ENCODE assay signal across 27 mouse cellular contexts in genomic region chr8:109681535-109681934, GRCm38 (mm10). TPM values are rescaled to one million over a fixed set of nuclear protein-coding genes. Genes with fewer than 3 reads are reported as not detected.
DNase-seq lines count a peak whose midpoint lies in the region; ATAC-seq and TF ChIP-seq lines count a peak whose summit lies in the region.
"Had no signal": no experiment of that assay in that cellular context is flagged by ENCODE, and none has a peak within 500 bp of the region (broad histone marks: within the 10 kb centered on the region; RNA-seq: fewer than 3 reads in every experiment).

No protein-coding gene starts in this region.

- peak; percentile 43 for DNase-seq in kidney, adult 2 months
- no peak for DNase-seq in kidney, adult 18-20 months
- peak; percentile 8 for DNase-seq in kidney, postnatal 0 days (ENCODE audit: low spot score)
- peak; percentile 43 for DNase-seq in Patski (ENCODE audit: low read depth, low spot score)
- no peak for DNase-seq in gastrocnemius, postnatal 36 days
- no peak for DNase-seq in urinary bladder, adult 18-20 months (ENCODE audit: low spot score in 2 of 2)
- DNase-seq: adrenal gland, adult 2 months; adrenal gland, postnatal 10 days; adrenal gland, postnatal 25 days; B cell, adult 2 months; cerebellum, adult 11-12 months; cerebellum, adult 2 months; cerebellum, adult 9-10 months; cerebellum, postnatal 10 days; cerebellum, postnatal 25 days had no signal

- H3K4me2 ChIP-seq in kidney, postnatal 0 days (ENCODE audit: low read length): no peak overlapping the region
- no peak overlapping the region for H3K4me2 ChIP-seq in kidney, embryonic 15.5 days
- H3K4me2 ChIP-seq: embryonic facial prominence, embryonic 13.5 days; embryonic facial prominence, embryonic 15.5 days; forebrain, embryonic 12.5 days had no signal

- no peaks in the 10 kb centered on the region for H3K9me3 ChIP-seq in kidney, postnatal 0 days (replicated peaks; ENCODE audit: low read length)
- no peaks in the 10 kb centered on the region for H3K9me3 ChIP-seq in kidney, embryonic 15.5 days (replicated peaks)
- H3K9me3 ChIP-seq: embryonic facial prominence, embryonic 13.5 days; embryonic facial prominence, embryonic 15.5 days; forebrain, embryonic 10.5 days; forebrain, embryonic 12.5 days; G1E had no signal

- no peak for TF ChIP-seq POLR2A in kidney, adult 2 months (IDR thresholded peaks at IDR 0.05; ENCODE audit: low read depth, low read length)

- POLR2A ChIA-PET in Patski (lab: Charles Lee): interaction anchor here (0.9 kb wide), 1 partner anchor 13 kb away, joined by 3 read pairs; no protein-coding TSS in a partner anchor

- intact Hi-C loops in gastrocnemius, postnatal 36 days (cut with DNase I): no loop called here

- peaks cover 13% of the 10 kb centered on the region for H3K4me1 ChIP-seq in kidney, adult 2 months (ENCODE audit: control insufficient read depth, insufficient read depth, low read length)
- no peaks in the 10 kb centered on the region for H3K4me1 ChIP-seq in kidney, postnatal 0 days (replicated peaks; ENCODE audit: insufficient read depth, low read length)
- peaks cover 2% of the 10 kb centered on the region for H3K4me1 ChIP-seq in kidney, embryonic 15.5 days
- H3K4me1 ChIP-seq: embryonic facial prominence, embryonic 15.5 days; forebrain, embryonic 10.5 days; forebrain, embryonic 12.5 days had no signal

- peaks cover 72% of the 10 kb centered on the region for H3K79me2 ChIP-seq in macrophage (ENCODE audit: inconsistent target)

- CTCF ChIA-PET in Patski (lab: Charles Lee): interaction anchor here (1.2 kb wide), 1 partner anchor 25 kb away, joined by 3 read pairs; no protein-coding TSS in a partner anchor

- no peak overlapping the region for H3K4me3 ChIP-seq in kidney, adult 2 months (ENCODE audit: insufficient read depth, low read depth, low read length)
- H3K4me3 ChIP-seq in kidney, postnatal 0 days (replicated peaks; ENCODE audit: low read depth, low read length): no peak overlapping the region
- no peak overlapping the region for H3K4me3 ChIP-seq in kidney, embryonic 15.5 days (replicated peaks)
- H3K4me3 ChIP-seq in macrophage (ENCODE audit: inconsistent target): no peak overlapping the region
- H3K4me3 ChIP-seq: embryonic facial prominence, embryonic 13.5 days; embryonic facial prominence, embryonic 15.5 days; erythroblast, embryonic 14.5 days; forebrain, embryonic 10.5 days; forebrain, embryonic 12.5 days had no signal

- no peaks in the 10 kb centered on the region for H3K27me3 ChIP-seq in kidney, adult 2 months (replicated peaks; ENCODE audit: control insufficient read depth, insufficient read depth, low read length)
- no peaks in the 10 kb centered on the region for H3K27me3 ChIP-seq in kidney, postnatal 0 days (ENCODE audit: insufficient read depth, low read length)
- no peaks in the 10 kb centered on the region for H3K27me3 ChIP-seq in kidney, embryonic 15.5 days
- H3K27me3 ChIP-seq in Patski: no peaks in the 10 kb centered on the region
- H3K27me3 ChIP-seq: CH12.LX; embryonic facial prominence, embryonic 13.5 days; embryonic facial prominence, embryonic 15.5 days; forebrain, embryonic 12.5 days had no signal

- WGBS in kidney, adult 2 months: 35% methylated on average over 3 of the region's 3 CpGs
- WGBS in kidney, postnatal 0 days: 64% methylated on average over 3 of the region's 3 CpGs
- WGBS in kidney, embryonic 15.5 days: 76% methylated on average over 3 of the region's 3 CpGs
- WGBS in macrophage (ENCODE audit: missing documents): 58% methylated on average over 3 of the region's 3 CpGs

- no peak for TF ChIP-seq CTCF in kidney, adult 2 months (conservative IDR thresholded peaks at IDR 0.05; ENCODE audit: insufficient read depth, insufficient read length, low read depth, low read length)
- TF ChIP-seq CTCF in kidney, postnatal 0 days (IDR thresholded peaks at IDR 0.05; ENCODE audit: low read depth): no peak
- TF ChIP-seq CTCF in Patski (IDR thresholded peaks at IDR 0.05): no peak

- peaks cover 15% of the 10 kb centered on the region for H3K36me3 ChIP-seq in kidney, adult 2 months (ENCODE audit: control insufficient read depth, insufficient read depth, low read length)
- peaks cover 41% of the 10 kb centered on the region for H3K36me3 ChIP-seq in kidney, postnatal 0 days (ENCODE audit: insufficient read depth, low read length)
- H3K36me3 ChIP-seq in kidney, embryonic 15.5 days: peaks cover 69% of the 10 kb centered on the region
- peaks cover 46% of the 10 kb centered on the region for H3K36me3 ChIP-seq in macrophage (ENCODE audit: inconsistent target)

- H3K27ac ChIP-seq in kidney, adult 2 months (ENCODE audit: insufficient read depth, low read depth, low read length): 0 out of 2 replicates have a peak overlapping the region, but pooled peaks have one; percentile 41
- H3K27ac ChIP-seq in kidney, postnatal 0 days: no peak overlapping the region
- no peak overlapping the region for H3K27ac ChIP-seq in kidney, embryonic 15.5 days
- peak overlapping the region; percentile 84 for H3K27ac ChIP-seq in macrophage
- H3K27ac ChIP-seq: embryonic facial prominence, embryonic 13.5 days; embryonic facial prominence, embryonic 15.5 days; forebrain, embryonic 10.5 days; forebrain, embryonic 12.5 days had no signal

- ATAC-seq in kidney, postnatal 0 days (replicated peaks; ENCODE audit: low FRiP score, low read depth): no peak
- ATAC-seq in kidney, embryonic 15.5 days (replicated peaks; ENCODE audit: low FRiP score): no peak
- peak; percentile 72 for ATAC-seq in Patski
- ATAC-seq: CD4-positive, CD25-positive, alpha-beta regulatory T cell, adult 4 months; forebrain, embryonic 14.5 days; forebrain, embryonic 16.5 days had no signal

- in situ Hi-C loops in Patski (cut with MboI; ENCODE audit: low pct_unique_long_range_greater_than_20kb): no loop called here

- no peak overlapping the region for H3K9ac ChIP-seq in kidney, postnatal 0 days (ENCODE audit: low read depth, low read length)
- H3K9ac ChIP-seq in kidney, embryonic 15.5 days: no peak overlapping the region
- H3K9ac ChIP-seq: embryonic facial prominence, embryonic 13.5 days; embryonic facial prominence, embryonic 15.5 days; forebrain, embryonic 12.5 days had no signal

RNA-seq across cellular contexts. Expression of gene Ist1, which starts 11.5 kb away (rescaled TPM):
- 49.5 and 54.0 TPM in 2 replicates for polyA plus RNA-seq in kidney, adult 2 months (2012; rRNA removed)
- 123 and 134 TPM in 2 replicates for polyA plus RNA-seq in kidney, postnatal 0 days (2015; fragmentation: Nextera tagmentation; extraction: Ambion mirVana)
- 136 and 141 TPM in 2 replicates for polyA plus RNA-seq in kidney, embryonic 15.5 days (2015; fragmentation: Nextera tagmentation; extraction: Ambion mirVana)
- polyA plus RNA-seq in Patski (2021) (104 TPM), macrophage (2018) (79.1 to 112 TPM (median 87.3 TPM) in 3 replicates)
- 100 to 1,000 TPM; 184 to 290 (median 245) TPM for total RNA-seq in macrophage (2018; cell fraction: chromatin; rRNA removed)
- 100 to 1,000 TPM; 108 to 165 (median 124) TPM for total RNA-seq in macrophage (2018; cell fraction: cytosol; rRNA removed)
- 100 to 1,000 TPM; 141 to 322 (median 221) TPM for total RNA-seq in macrophage (2018; cell fraction: nucleus; rRNA removed)
- total RNA-seq in gastrocnemius, postnatal 36 days (2021): 10 to 100 TPM; 25.4 to 31.4 TPM

RNA-seq across cellular contexts. Expression of gene Zfp821, which starts 23.8 kb away (rescaled TPM):
- 9.6 and 10.7 TPM in 2 replicates for polyA plus RNA-seq in kidney, adult 2 months (2012; rRNA removed)
- polyA plus RNA-seq in kidney, postnatal 0 days (2015; fragmentation: Nextera tagmentation; extraction: Ambion mirVana): 21.9 and 22.2 TPM in 2 replicates
- polyA plus RNA-seq in kidney, embryonic 15.5 days (2015; fragmentation: Nextera tagmentation; extraction: Ambion mirVana): 28.1 and 31.6 TPM in 2 replicates
- polyA plus RNA-seq in Patski (2021): 28.7 TPM
- 10 to 100 TPM; 13.6 to 93.8 (median 54.6) TPM for total RNA-seq in macrophage (2018; cell fraction: chromatin; rRNA removed)
- total RNA-seq in macrophage (2018; cell fraction: cytosol; rRNA removed): 10 to 100 TPM in 21 of 26 experiments, 1 to 10 TPM in 5; 6.2 to 30.2 (median 17.2) TPM
- 10 to 100 TPM; 13.0 to 68.1 (median 39.5) TPM for total RNA-seq in macrophage (2018; cell fraction: nucleus; rRNA removed)
- 9.2 to 15.3 TPM (median 14.5 TPM) in 3 replicates for polyA plus RNA-seq in macrophage (2018)
- total RNA-seq in gastrocnemius, postnatal 36 days (2021): 1 to 10 TPM; 4.3 to 5.9 TPM

RNA-seq across cellular contexts. Expression of gene Atxn1l, which starts 56.0 kb away (rescaled TPM):
- 16.9 and 17.2 TPM in 2 replicates for polyA plus RNA-seq in kidney, adult 2 months (2012; rRNA removed)
- polyA plus RNA-seq in kidney, postnatal 0 days (2015; fragmentation: Nextera tagmentation; extraction: Ambion mirVana): 4.5 and 4.8 TPM in 2 replicates
- 7.3 and 7.9 TPM in 2 replicates for polyA plus RNA-seq in kidney, embryonic 15.5 days (2015; fragmentation: Nextera tagmentation; extraction: Ambion mirVana)
- polyA plus RNA-seq in Patski (2021) (40.5 TPM), macrophage (2018) (15.8 to 17.7 TPM (median 17.0 TPM) in 3 replicates)
- 10 to 100 TPM; 21.0 to 37.6 (median 30.0) TPM for total RNA-seq in macrophage (2018; cell fraction: chromatin; rRNA removed)
- total RNA-seq in macrophage (2018; cell fraction: cytosol; rRNA removed): 10 to 100 TPM; 13.8 to 31.9 (median 22.2) TPM
- 10 to 100 TPM; 22.5 to 41.8 (median 30.4) TPM for total RNA-seq in macrophage (2018; cell fraction: nucleus; rRNA removed)
- 10 to 100 TPM; 17.3 to 19.7 TPM for total RNA-seq in gastrocnemius, postnatal 36 days (2021)

Comparison
In these comparisons a context has a peak if more than half of its experiments do, and no peak if none do; other contexts are left out.
1. DNase-seq: peak in kidney, adult 2 months (single experiment), kidney, postnatal 0 days (single experiment) and Patski (single experiment); none in kidney, adult 18-20 months (single experiment), gastrocnemius, postnatal 36 days (0 of 2) and urinary bladder, adult 18-20 months (0 of 2).
2. H3K27ac ChIP-seq: peak in kidney, adult 2 months (single experiment) and macrophage (single experiment); none in kidney, postnatal 0 days (single experiment) and kidney, embryonic 15.5 days (single experiment).